Mouse (Mus musculus) midbrain, embryonic 15.5 days (tissue): ENCODE measurements at regions not wholly inside any gene's neighbourhood (a gene's known extent, or its start where the extent isn't known, plus 50 kb on each side); places are given as distances from the start of the nearest gene placed in this dataset.

ENCODE experiments used
- ATAC-seq: fragments of 200-750 bp; cut with Nextera tagmentation; replicated peaks from 2 replicates; pipeline ENCODE4 v1.8.0; 2017; ENCODE audit warnings: moderate TSS enrichment
- H3K27ac ChIP-seq: fragments of 300-500 bp; sonication (generic); 2 replicates; pipeline ENCODE4 v1.5.1; 2015; ENCODE audit warnings: mild to moderate bottlenecking, inconsistent platforms
- H3K27me3 ChIP-seq: fragments of 300-500 bp; sonication (generic); replicated peaks from 2 replicates; pipeline ENCODE4 v1.6.1; 2015; ENCODE audit warnings: inconsistent platforms
- H3K36me3 ChIP-seq: fragments of 300-500 bp; sonication (generic); replicated peaks from 2 replicates; pipeline ENCODE4 v1.6.1; 2015; ENCODE audit warnings: inconsistent platforms
- H3K4me1 ChIP-seq: fragments of 300-500 bp; sonication (generic); 2 replicates; pipeline ENCODE4 v1.6.1; 2015; ENCODE audit warnings: inconsistent platforms
- H3K4me2 ChIP-seq: fragments of 300-500 bp; sonication (generic); 2 replicates; pipeline ENCODE4 v1.6.1; 2015; ENCODE audit warnings: inconsistent platforms, mild to moderate bottlenecking, moderate library complexity
- H3K4me3 ChIP-seq: fragments of 300-500 bp; sonication (generic); 2 replicates; pipeline ENCODE4 v1.5.1; 2015; ENCODE audit warnings: mild to moderate bottlenecking, inconsistent platforms
- H3K9ac ChIP-seq: fragments of 300-500 bp; sonication (generic); 2 replicates; pipeline ENCODE4 v1.6.1; 2015; ENCODE audit warnings: mild to moderate bottlenecking, inconsistent platforms
- H3K9me3 ChIP-seq: fragments of 300-500 bp; sonication (generic); 2 replicates; pipeline ENCODE4 v1.6.1; 2016; ENCODE audit warnings: inconsistent platforms
- WGBS: fragments of 180-500 bp; shearing (Covaris S2); methylation state at CpG from one replicate; pipeline ENCODE4 v1.1.7; 2015; ENCODE audit warnings: mixed read lengths; 5-methylcytosine and 5-hydroxymethylcytosine counted together

DNA sequence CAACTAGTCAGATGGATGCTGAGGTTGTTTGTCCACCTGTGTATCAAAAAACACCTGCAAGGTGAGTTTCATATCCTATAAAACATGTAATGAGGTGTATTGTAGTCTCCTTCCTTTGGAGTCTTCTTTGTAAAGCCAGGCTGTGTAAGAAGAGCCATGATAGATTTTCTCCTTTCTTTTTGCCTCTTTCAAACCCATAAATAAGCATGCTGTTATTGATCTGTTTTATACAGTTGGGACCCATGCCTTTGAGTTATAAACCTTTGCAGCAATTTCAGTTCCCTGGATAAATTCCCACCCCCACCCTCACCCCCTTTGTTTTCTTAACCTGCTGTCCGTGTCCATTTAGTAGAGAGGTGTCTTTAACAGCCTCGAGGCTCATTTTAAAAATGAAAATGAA is 131.0 kb upstream of the Rgs17 start:
- 0 out of 2 replicates have a peak overlapping the region, but pooled peaks have one; percentile 29 for H3K27ac ChIP-seq
- WGBS = 66% methylated on average over 2 of the region's 2 CpGs
- no peaks in the 10 kb centered on the region for H3K9me3 ChIP-seq
- peak; percentile 33; the same call in 1 of the 2 replicates for ATAC-seq
- no peaks in the 10 kb centered on the region for H3K4me1 ChIP-seq
- H3K4me2 ChIP-seq = no peak overlapping the region
- H3K36me3 ChIP-seq = no peaks in the 10 kb centered on the region
- H3K4me3 ChIP-seq = no peak overlapping the region
- H3K9ac ChIP-seq = no peak overlapping the region
- no peaks in the 10 kb centered on the region for H3K27me3 ChIP-seq

DNA sequence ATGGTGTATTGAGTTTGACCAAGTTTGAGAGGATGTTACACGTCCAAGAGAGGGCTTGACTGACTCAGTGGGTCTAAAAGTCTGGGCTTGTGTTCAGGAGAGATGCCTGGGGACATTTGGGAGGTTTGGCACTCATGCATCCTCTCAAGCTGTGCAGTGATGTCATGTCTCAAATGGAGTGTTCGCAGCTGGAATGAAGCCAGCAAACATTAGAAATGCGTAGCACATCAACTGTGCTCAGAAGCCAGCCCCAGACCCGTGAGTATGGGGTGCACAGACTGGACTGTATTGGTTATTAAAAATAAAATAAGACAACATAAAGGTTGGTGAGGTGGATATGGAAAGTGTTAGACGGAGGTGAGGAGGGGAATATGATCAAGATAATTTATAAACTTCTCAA is 121.2 kb upstream of the Rgs17 start:
- Histone ChIP-seq H3K36me3 (no peaks in the 10 kb centered on the region), H3K9ac (no peak overlapping the region), H3K4me3 (no peak overlapping the region), H3K27me3 (no peaks in the 10 kb centered on the region), H3K9me3 (no peaks in the 10 kb centered on the region), H3K27ac (no peak overlapping the region), H3K4me2 (no peak overlapping the region), H3K4me1 (no peaks in the 10 kb centered on the region)
- ATAC-seq = no peak
- 65% methylated on average over 5 of the region's 5 CpGs for WGBS

DNA sequence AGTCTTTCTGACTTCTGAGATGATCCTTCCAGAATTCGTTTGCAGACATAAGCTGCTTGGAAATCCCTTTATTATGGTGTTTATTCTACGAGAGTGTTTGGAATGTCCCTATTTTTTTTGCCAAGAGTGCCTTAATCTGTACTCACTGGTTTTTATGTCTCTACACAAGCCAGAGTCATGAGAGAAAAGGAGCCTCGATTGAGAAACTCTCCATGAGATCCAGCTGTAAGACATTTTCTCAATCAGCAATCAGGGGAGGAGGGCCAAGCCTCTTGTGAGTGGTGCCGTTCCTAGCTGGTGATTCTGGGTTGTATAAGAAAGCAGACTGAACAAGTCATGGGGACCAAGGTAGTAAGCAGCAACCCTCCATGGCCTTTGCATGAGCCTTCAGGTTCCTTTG is 117.6 kb upstream of the Rgs17 start:
- H3K27ac ChIP-seq = no peak overlapping the region
- H3K9me3 ChIP-seq = no peaks in the 10 kb centered on the region
- no peaks in the 10 kb centered on the region for H3K27me3 ChIP-seq
- H3K4me1 ChIP-seq = no peaks in the 10 kb centered on the region
- no peak overlapping the region for H3K9ac ChIP-seq
- no peak overlapping the region for H3K4me3 ChIP-seq
- no peak for ATAC-seq
- no peaks in the 10 kb centered on the region for H3K36me3 ChIP-seq
- 71% methylated on average over 4 of the region's 4 CpGs for WGBS
- H3K4me2 ChIP-seq = no peak overlapping the region

DNA sequence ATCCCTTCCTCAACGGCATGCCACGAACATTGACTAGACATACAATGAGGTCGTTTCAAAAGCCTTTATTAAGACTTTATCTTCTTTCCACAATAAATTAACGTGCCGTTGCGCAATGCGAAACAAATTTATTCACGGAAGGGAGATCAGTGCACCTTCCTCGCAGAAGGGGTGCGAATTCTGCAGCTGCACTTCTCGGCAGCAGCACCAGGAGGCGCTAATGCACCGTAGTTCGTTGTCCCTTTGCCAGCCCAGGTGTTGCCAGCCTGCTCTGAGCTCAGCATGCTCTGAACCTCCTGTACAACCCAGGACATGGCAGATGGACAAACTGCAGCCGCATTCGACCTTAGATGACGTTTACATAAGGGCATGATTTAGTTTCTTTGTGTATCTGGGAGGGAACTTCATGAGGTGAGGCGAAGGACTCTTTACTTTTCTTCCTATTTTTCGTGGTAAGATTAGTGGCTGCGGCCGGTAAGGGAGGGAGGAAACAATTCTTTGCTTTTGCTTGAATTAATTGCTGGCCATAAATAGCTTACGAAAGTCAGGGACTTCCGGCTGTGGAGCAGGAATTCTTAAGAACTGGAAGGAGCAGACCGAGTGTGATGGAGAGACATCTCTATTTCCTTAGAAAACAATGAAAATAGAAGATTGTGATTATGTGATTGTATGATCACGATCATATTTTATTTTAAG is 113.7 kb upstream of the Rgs17 start:
- ATAC-seq = peak; percentile 95
- Histone ChIP-seq H3K27ac (no peak overlapping the region), H3K9ac (no peak overlapping the region), H3K36me3 (no peaks in the 10 kb centered on the region), H3K27me3 (no peaks in the 10 kb centered on the region), H3K4me3 (peak overlapping the region; percentile 26), H3K4me1 (no peaks in the 10 kb centered on the region), H3K9me3 (no peaks in the 10 kb centered on the region), H3K4me2 (peak overlapping the region; percentile 35)
- 28% methylated on average over 25 of the region's 25 CpGs for WGBS

DNA sequence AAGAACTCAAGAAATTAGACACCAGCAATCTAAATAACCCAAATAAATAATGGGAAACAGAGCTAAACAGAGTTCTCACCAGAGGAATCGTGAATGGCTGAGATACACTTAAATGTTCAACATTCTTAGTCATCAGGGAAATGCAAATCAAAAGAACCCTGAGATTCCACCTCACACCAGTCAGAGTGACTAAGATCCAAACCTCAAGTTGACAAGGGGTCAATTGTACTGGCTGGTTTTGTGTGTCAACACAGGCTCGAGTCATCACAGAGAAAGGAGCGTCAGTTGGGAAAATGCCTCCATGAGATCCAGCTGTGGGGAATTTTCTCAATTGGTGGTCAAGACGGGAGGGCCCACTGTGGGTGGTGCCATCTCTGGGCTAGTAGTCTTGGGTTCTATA is 110.3 kb upstream of the Rgs17 start:
- no peaks in the 10 kb centered on the region for H3K9me3 ChIP-seq
- no peaks in the 10 kb centered on the region for H3K4me1 ChIP-seq
- no peak overlapping the region for H3K9ac ChIP-seq
- H3K27me3 ChIP-seq = no peaks in the 10 kb centered on the region
- no peak overlapping the region for H3K27ac ChIP-seq
- no peaks in the 10 kb centered on the region for H3K36me3 ChIP-seq
- ATAC-seq = no peak
- H3K4me3 ChIP-seq = no peak overlapping the region
- H3K4me2 ChIP-seq = no peak overlapping the region
- WGBS = 78% methylated on average over 4 of the region's 4 CpGs

- no peaks in the 10 kb centered on the region for H3K9me3 ChIP-seq
- H3K4me2 ChIP-seq = no peak overlapping the region
- H3K4me3 ChIP-seq = no peak overlapping the region
- no peaks in the 10 kb centered on the region for H3K4me1 ChIP-seq
- no peaks in the 10 kb centered on the region for H3K36me3 ChIP-seq
- no peak overlapping the region for H3K27ac ChIP-seq
- no peak for ATAC-seq
- H3K9ac ChIP-seq = no peak overlapping the region
- WGBS = 54% methylated on average over 1 of the region's 1 CpGs
- no peaks in the 10 kb centered on the region for H3K27me3 ChIP-seq
Measured at GRCm38 (mm10) chr10:6027551-6027950, 105.4 kb upstream of the Rgs17 start.

DNA sequence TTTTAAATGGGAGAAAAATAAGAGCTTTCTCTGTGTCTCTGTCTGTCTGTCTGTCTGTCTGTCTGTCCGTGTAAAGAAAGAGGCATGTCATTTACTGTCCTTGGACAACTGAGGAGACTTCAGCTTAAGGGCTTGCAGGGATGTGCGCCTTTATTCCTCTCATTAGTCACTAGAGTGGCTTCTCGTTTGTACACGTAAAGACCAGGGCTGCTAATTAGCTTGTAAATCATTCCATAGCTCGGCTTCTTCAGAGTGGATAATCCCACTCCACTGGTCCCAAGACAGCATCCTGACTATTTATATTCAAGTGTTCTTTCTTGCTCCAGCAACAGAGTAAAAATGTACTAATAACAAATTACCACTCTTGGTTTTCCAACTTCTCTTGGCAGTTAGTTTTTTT is 104.1 kb upstream of the Rgs17 start:
- no peaks in the 10 kb centered on the region for H3K4me1 ChIP-seq
- no peak overlapping the region for H3K9ac ChIP-seq
- 52% methylated on average over 5 of the region's 5 CpGs for WGBS
- no peaks in the 10 kb centered on the region for H3K27me3 ChIP-seq
- H3K27ac ChIP-seq = no peak overlapping the region
- H3K4me2 ChIP-seq = no peak overlapping the region
- ATAC-seq = peak; percentile 60; the same call in 1 of the 2 replicates
- no peaks in the 10 kb centered on the region for H3K9me3 ChIP-seq
- no peak overlapping the region for H3K4me3 ChIP-seq
- H3K36me3 ChIP-seq = no peaks in the 10 kb centered on the region

GRCm38 (mm10) chr10:6022609-6023283 is 100.5 kb upstream of the Rgs17 start:
- Histone ChIP-seq H3K27ac (no peak overlapping the region), H3K9ac (no peak overlapping the region), H3K9me3 (no peaks in the 10 kb centered on the region), H3K27me3 (no peaks in the 10 kb centered on the region), H3K4me1 (no peaks in the 10 kb centered on the region), H3K4me2 (no peak overlapping the region), H3K4me3 (no peak overlapping the region), H3K36me3 (no peaks in the 10 kb centered on the region)
- 72% methylated on average over 2 of the region's 2 CpGs for WGBS
- ATAC-seq = no peak

DNA sequence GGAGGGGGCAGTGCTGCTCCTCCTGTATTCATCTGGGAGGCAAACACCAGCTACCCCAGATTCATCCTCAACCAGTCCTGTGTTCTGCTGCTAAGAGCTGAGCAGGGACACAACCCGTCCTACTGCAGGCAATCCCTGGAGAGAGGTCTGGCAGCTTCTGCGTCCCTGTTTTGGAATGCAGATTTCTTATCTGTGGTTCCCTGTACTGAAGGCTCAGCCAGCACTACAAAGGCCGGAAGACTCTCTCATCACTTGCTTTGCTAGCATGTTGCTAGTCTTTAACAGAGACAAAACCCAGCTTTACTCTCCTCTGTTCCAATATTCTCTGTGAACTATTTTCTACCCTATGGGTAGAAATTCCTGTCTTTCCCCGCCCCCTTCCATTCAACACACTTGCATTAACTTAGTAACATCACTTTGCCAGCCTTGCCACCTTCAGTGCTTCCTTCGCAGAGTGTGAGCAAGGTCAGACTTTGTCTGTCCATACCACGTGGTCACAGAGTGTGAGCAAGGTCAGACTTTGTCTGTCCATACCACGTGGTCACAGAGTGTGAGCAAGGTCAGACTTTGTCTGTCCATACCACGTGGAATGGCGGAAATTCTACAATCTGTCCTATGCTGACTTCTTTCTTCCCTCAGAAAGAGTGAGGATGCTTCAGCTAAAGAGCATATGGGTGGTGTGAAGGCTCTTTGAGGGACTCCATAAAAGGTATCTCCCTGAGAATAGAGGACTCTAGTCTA is 98.9 kb upstream of the Rgs17 start:
- Histone ChIP-seq H3K4me3 (no peak overlapping the region), H3K36me3 (no peaks in the 10 kb centered on the region), H3K4me2 (no peak overlapping the region), H3K4me1 (no peaks in the 10 kb centered on the region), H3K9me3 (no peaks in the 10 kb centered on the region), H3K9ac (no peak overlapping the region), H3K27ac (no peak overlapping the region), H3K27me3 (no peaks in the 10 kb centered on the region)
- ATAC-seq = no peak
- WGBS = 56% methylated on average over 9 of the region's 9 CpGs

GRCm38 (mm10) chr10:6013743-6014142 is 91.5 kb upstream of the Rgs17 start:
- 72% methylated on average over 4 of the region's 4 CpGs for WGBS
- Histone ChIP-seq H3K36me3 (no peaks in the 10 kb centered on the region), H3K27ac (no peak overlapping the region), H3K27me3 (no peaks in the 10 kb centered on the region), H3K9me3 (no peaks in the 10 kb centered on the region), H3K9ac (no peak overlapping the region), H3K4me2 (no peak overlapping the region), H3K4me3 (no peak overlapping the region), H3K4me1 (no peaks in the 10 kb centered on the region)
- ATAC-seq = no peak

DNA sequence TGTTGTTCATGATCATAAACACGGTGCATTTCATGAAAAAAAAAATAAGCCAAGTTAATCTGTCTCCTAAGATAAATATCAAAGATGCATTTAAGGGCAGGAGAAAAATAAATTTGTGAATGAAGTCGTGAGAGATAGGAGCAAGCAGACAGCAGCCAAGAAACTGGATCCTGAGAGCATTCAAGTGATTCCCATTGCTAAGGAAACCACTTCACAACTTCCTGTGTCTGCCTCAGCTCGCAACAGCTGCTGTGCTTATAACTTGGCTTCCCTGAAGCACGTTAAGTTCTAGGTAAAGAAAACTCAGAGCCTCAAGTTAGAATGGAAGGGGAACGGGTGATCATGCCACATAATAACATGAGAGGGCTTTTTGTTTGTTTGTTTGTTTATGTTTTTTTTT is 89.3 kb upstream of the Rgs17 start:
- no peak overlapping the region for H3K9ac ChIP-seq
- no peaks in the 10 kb centered on the region for H3K27me3 ChIP-seq
- no peak overlapping the region for H3K27ac ChIP-seq
- no peaks in the 10 kb centered on the region for H3K4me1 ChIP-seq
- no peak overlapping the region for H3K4me2 ChIP-seq
- WGBS = 69% methylated on average over 5 of the region's 5 CpGs
- H3K9me3 ChIP-seq = no peaks in the 10 kb centered on the region
- no peak overlapping the region for H3K4me3 ChIP-seq
- no peaks in the 10 kb centered on the region for H3K36me3 ChIP-seq
- no peak for ATAC-seq

- no peaks in the 10 kb centered on the region for H3K27me3 ChIP-seq
- H3K4me3 ChIP-seq = no peak overlapping the region
- H3K9ac ChIP-seq = no peak overlapping the region
- no peaks in the 10 kb centered on the region for H3K9me3 ChIP-seq
- no peak for ATAC-seq
- no peaks in the 10 kb centered on the region for H3K36me3 ChIP-seq
- 35% methylated on average over 5 of the region's 5 CpGs for WGBS
- H3K27ac ChIP-seq = no peak overlapping the region
- H3K4me1 ChIP-seq = no peaks in the 10 kb centered on the region
- H3K4me2 ChIP-seq = no peak overlapping the region
Measured at GRCm38 (mm10) chr10:6011029-6011428, 88.8 kb upstream of the Rgs17 start.
